Mouse (Mus musculus) frontal cortex, adult (tissue): ENCODE measurements around the gene Wdr53.
"Not testable (repeated sequence)": the region's sequence is repeated elsewhere in the genome, so short reads cannot be mapped to it uniquely, and the experiment has no call there.

Source experiments
- ATAC-seq: cut with Nextera tagmentation; 2 replicates; pipeline ENCODE4 v1.9.2; 2017; ENCODE audit warnings: mild to moderate bottlenecking, moderate library complexity, mixed read lengths; ENCODE audit not compliant: low TSS enrichment

The Wdr53 gene

DNA sequence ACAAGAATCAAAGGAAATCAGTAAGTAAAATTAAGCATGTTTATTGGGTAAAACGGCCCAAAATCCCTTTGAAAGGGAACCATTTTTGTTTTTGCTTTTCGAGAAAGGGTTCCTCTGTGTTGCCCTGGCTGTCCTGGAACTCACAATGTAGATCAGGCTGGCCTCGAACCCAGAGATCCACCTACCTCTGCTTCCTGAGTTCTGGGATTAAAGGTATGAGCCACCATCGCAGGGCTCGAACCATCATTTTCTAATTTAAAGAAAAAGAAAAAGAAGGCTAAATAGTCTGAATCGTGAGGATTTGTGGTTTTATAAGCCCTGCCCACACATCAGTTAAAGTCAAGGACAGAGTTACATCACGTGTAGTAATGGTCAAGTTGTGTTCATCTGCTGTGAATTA, 31.4 kb downstream of the Wdr53 start:
- ATAC-seq = no peak

DNA sequence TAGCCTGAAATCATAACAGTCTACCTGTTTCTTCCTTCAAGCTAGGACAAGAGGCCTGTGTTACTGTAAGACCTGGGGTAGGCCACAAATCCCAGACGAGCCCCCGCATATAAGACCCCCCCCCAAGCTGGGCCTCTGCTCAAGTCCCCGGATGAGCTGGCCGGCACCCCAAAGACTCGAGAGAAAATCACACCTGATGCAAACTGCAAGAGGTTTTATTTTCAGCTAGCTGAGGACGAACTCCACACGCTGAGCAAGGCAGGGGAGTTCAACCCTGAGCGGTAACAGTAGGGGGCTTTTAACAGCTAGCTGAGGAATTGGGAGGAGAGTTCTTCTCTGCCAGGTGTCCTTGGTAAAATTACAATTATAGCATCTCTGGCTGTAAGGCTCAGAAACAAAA, 33.2 kb downstream of the Wdr53 start:
- ATAC-seq = no peak

DNA sequence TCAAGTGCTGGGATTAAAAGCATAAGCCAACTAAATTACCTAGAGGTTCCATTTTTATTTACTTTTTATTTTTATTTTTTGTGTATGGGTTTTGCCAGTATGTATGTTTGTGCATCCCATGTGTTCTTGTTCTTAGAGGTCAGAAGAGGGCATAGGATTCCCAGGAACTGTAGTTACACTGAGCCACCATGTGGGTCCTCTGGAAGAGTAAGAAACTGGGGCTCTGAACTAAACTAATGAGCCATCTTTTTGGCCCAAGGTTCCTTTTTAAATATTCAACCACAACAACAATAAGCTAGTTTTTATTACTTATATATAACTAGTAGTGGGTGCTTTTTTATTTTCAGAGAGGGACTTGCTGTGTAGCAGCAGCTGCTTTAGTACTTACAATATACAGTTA, 35.6 kb downstream of the Wdr53 start:
- ATAC-seq = no peak

DNA sequence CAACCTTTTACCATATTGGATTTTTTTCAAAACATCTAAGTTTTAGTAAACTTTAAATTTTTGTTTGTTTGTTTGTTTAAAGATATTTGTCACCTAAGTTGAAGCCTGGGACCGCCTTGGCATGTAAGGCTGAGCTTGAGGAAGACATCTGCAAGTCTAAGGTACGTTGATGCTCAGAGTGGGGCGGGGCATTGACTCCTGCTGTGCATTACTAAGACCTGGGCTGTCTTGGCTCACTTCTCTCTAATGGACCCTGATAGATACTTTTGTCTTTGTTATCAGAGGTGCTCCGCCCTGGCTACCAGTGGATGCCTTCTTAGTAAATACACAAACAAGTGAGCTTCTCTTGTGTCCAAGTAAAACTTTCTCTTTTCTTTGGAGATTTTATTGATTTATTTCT, 44.8 kb downstream of the Wdr53 start:
- no peak for ATAC-seq

DNA sequence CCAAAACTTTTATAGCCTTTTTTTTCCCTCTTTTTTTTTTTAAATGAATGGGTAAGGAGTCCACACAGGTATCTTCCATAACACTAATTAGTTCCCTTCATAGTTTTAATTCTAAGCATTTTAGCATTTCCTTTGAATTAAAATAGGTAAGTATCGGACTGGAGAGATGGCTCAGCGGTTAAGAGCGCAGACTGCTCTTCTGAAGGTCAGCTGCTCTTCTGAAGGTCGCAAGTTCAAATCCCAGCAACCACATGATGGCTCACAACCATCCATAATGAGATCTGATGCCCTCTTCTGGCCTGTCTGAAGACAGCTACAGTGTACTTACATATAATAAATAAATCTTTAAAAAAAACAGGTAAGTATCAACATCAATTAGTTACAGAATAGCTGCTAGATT, 52.6 kb downstream of the Wdr53 start:
- not testable (repeated sequence) for ATAC-seq

DNA sequence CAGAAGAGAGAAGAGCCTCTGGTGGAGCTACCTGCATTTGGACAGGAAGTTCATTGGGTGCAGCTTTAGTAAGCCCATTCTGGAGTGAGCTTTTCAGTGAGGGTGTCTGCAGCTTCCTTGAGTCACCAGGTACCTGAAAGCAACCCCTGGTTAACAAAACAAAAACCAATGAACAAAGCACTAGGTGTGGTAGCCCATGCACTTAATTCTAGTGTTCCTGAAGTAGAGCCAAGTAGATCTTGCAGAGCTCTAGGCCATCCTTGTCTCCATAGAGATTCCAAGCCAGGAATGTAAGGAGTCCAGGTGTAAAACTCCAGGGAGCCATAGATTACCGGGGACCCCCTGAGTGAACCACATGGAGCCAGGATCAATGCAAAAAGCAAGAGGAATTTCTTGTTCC, 56.0 kb downstream of the Wdr53 start:
- no peak for ATAC-seq

DNA sequence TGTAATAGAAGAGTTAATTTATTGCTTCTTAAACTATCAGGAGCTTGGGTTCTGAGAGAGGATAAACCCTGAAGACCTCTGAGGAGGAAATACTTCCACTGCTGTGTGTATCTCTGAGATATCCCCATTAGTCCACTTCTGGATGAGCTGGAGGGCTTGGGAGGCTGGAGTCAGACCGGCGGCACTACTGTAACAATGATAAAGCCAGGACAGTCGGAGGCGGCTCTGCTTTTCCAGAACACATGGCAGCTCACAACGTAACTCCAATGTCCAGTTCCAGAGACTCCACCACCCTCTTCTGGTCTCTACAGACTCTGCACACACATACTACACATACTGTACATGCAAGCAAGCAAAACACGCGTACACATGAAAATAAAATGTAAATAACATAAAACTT, 56.9 kb downstream of the Wdr53 start:
- ATAC-seq = no peak
